Mouse (Mus musculus) gastrocnemius, postnatal 14 days (tissue): ENCODE measurements at regions not wholly inside any gene's neighbourhood (a gene's known extent, or its start where the extent isn't known, plus 50 kb on each side); places are given as distances from the start of the nearest gene placed in this dataset.

Experiments
- DNase-seq: peaks from one replicate; pipeline ENCODE4 v3.0.0; 2021; ENCODE audit warnings: mixed read lengths
- intact Hi-C: fragments of 180-260 bp; cut with DNase I; formaldehyde crosslinking; loops from one replicate; pipeline ENCODE4 v1.15.1; 2025; ENCODE audit warnings: low total_unique reads

DNA sequence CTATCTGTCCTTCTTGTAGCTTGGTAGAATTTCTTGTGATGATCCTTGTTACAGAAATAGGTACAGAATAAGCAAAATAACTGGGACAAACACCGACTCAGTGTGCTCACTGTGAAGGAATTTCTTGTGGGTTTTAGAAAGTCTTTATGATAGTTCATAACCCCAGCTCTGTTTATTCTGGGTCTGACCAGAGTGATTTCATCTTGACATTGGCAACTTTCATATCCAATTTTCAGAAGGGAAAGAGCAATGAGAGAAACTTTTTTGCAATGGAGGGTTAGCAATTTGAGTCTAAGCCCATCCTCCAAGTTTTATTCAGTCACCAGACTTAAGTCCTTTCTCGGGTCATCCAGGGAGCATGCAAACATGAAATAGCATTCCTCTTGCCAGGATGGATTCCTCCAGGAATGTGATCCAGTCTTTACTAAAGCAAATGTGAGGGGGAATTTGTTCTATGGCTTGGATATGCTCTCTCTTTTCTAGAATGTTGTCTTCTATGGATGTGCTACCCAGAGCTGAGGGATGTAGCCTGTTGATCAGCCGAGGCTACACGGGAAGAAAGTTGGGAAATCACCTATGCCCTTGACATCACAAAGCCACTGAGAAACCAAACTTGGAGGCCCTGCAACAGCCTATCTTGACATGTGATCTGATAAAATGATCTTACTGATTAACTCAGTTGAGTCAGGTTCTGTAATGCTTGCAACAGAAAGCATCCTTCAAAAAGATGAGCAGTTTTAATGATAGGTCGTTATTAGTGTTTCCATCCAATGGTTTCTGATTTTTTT is 163.2 kb upstream of the Olig3 start:
- intact Hi-C loops, result no loop called here
- DNase-seq, result no peak

DNA sequence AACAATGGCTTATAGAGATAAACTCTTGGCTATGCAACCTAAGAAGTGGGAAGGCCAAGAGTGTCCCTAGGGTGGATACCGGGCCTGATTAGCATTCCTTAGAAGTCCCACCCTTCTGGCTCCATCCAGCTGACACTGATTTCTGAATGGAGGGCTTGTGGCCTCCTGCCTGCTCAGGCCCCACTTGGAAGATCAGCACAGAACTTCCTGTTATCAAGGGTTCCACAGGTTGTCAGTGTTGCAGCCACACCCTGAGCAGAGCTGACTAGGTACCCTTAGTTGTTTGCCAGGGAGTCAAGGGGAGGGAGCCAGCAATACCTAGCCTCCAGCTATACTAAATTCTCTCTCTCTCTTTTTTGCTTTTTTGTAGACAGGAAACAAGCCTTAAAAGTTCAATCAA is 164.1 kb upstream of the Olig3 start:
- intact Hi-C loops, result no loop called here
- DNase-seq, result no peak

- DNase-seq, result no peak
- intact Hi-C loops, result no loop called here
Observed at GRCm38 (mm10) chr10:19188082-19188742, 168.1 kb upstream of the Olig3 start.

GRCm38 (mm10) chr10:19187716-19188081 is 168.6 kb upstream of the Olig3 start:
- intact Hi-C loops, result no loop called here
- no peak for DNase-seq

- DNase-seq, result no peak
- intact Hi-C loops, result no loop called here
Observed at GRCm38 (mm10) chr10:19187084-19187615, 169.2 kb upstream of the Olig3 start.

DNA sequence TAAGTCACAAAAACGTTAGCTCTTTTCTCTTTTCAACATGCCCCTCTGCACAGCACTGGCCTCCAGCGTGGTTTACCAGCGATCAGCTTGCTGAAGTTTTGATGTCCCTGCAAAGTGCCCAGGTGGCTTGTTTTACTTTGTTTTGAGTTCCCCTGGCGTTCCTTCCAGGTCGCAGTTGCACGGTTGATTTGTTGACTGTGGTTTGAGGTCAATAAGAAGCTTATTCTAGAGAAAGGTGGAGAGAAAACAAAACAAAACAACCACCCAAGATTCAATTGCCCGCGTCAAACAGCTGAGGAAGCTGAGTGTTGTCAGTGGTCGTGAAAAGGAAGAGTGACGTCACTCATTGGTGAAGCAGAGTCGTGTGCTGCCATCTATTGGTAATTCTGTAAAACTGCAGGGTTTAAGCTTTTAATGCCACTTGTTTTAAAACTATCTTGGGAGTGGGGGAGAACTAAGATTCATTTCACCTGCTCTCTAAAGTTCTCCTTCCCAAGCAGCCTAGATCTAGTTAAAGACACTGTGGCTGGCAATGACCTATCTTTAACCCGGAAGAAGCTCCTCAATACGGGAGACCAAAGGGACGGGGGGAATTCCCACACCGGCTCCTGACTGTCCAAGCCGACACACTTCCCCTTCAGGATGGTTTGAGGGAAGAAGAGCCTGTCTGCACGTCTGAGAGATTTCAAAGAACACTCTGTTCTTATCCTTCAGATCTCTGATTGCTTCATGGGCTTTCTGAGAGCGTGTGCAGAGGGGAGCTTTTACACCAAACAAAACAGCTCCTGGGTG is 170.3 kb upstream of the Olig3 start:
- intact Hi-C loops, result loop anchor here (2.0 kb wide), 1 partner anchor 229 kb away; no protein-coding TSS in a partner anchor
- DNase-seq, result no peak

DNA sequence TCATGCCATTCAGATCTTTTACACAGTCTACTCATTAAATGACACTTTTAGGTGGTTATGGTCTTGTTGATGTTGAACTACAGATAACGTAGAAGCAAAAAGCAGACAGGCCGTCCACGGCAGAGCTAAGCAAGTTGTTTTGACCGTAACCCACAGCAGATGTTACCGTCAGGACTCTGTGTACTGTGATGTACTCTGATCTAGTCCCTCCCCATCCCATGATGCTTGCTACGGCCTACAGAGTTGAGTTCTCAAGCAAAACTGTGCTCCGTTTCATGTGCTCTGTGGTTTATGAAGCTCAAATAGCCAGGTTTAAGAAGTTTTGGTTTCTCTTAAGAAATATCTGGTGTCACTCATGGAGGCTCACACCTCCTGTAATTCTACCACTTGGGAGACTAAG is 169.4 kb upstream of the Tnfaip3 start:
- intact Hi-C loops, result loop anchor here (2.0 to 5.0 kb wide), 2 partner anchors 173 to 228 kb away; no protein-coding TSS in a partner anchor
- no peak for DNase-seq

GRCm38 (mm10) chr10:19177895-19178294 is 162.4 kb upstream of the Tnfaip3 start:
- intact Hi-C loops, result no loop called here

DNA sequence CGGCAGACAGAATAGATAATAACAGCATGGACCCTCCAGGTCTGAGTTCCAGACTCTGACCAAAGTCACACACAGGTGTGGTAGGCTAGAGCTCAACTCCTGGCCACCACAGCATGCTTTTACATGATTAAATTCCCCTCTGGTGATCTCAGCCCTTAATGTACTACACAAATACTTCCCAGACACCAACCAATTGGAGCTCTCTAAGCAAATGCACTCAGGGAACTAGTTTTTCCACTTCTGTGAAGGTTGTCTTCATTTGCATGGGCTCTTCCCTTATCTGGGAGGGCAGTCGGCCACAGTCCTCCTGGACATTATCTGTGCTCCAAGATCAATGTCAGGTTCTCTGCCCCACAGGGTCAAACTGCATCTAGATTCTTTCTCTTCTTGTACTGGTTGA is 162.0 kb upstream of the Tnfaip3 start:
- intact Hi-C loops, result no loop called here
- no peak for DNase-seq

More at GRCm38 (mm10) chr10:19177895-19178294, 162.4 kb upstream of the Tnfaip3 start:
- DNase-seq, result no peak

DNA sequence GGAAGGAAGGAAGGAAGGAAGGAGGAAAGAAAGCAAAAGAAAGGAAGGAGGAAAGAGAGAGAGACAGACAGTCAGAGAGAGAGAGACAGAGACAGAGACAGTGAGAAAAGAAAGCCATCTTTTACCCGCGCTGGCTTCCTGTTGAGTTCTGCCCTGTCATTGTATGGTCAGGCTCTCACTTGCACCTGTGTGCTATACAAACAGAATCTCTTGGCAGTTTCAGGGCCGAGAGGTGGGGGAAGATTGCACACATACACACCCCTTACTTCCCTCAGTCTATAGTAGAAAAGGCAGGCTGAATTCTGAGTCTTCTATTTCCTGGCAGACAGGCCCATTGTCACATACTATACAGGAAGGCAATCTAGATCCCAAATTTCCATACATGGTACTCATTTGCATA is 160.8 kb upstream of the Tnfaip3 start:
- intact Hi-C loops, result no loop called here
- DNase-seq, result no peak

DNA sequence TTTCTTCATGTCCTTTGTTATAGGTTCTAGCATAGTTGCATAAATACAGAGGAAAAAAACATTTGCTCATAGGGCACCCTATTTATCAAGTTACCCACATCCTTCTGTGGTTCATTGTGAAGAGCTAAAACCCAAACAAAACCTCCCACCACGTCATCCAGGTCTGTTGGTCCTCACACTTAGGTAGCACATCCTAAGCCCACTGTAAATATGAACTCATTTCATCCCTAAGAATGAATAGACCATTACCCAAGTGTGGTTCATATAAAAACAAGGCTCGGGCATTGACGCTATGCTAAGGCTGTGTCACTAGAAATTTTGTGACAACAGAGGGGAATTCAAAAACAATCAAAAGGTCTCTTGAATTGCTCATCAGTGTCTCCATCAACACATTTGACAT is 156.4 kb upstream of the Tnfaip3 start:
- intact Hi-C loops, result no loop called here
- DNase-seq, result no peak

- intact Hi-C loops, result no loop called here
- DNase-seq, result no peak
Observed at GRCm38 (mm10) chr10:19170596-19170995, 155.1 kb upstream of the Tnfaip3 start.

- no peak for DNase-seq
- intact Hi-C loops, result no loop called here
Observed at GRCm38 (mm10) chr10:19169272-19169671, 153.8 kb upstream of the Tnfaip3 start.

- intact Hi-C loops, result no loop called here
- DNase-seq, result no peak
Observed at GRCm38 (mm10) chr10:19168362-19168761, 152.9 kb upstream of the Tnfaip3 start.

GRCm38 (mm10) chr10:19167641-19168271 is 152.3 kb upstream of the Tnfaip3 start:
- no peak for DNase-seq
- intact Hi-C loops, result no loop called here

DNA sequence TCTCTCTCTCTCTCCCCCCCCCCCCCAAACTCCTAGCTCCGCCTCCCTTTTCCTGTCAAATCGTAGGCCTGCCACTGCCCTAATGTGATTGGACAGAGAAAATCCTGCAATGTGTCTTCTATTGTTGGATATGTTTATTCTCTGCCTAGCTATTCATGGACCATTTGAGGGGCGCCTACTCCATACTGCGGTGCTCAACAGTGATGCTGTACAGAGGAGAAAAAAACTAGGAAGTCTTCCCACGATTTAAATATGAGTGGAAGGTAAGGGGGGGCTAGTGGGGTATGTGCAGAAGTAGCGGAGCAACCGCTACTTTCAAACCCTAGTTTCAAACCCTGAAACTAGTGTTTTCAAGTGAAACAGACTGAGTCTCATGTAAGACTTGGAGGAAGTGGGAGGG is 151.6 kb upstream of the Tnfaip3 start:
- intact Hi-C loops, result no loop called here

GRCm38 (mm10) chr10:19162104-19162503 is 146.6 kb upstream of the Tnfaip3 start:
- intact Hi-C loops, result no loop called here
- no peak for DNase-seq

More for the DNA sequence above, 151.6 kb upstream of the Tnfaip3 start:
- DNase-seq, result no peak

GRCm38 (mm10) chr10:19161149-19161548 is 145.7 kb upstream of the Tnfaip3 start:
- intact Hi-C loops, result no loop called here
- DNase-seq, result no peak

- DNase-seq, result no peak
- intact Hi-C loops, result no loop called here
Observed at GRCm38 (mm10) chr10:19154041-19154440, 138.6 kb upstream of the Tnfaip3 start.

GRCm38 (mm10) chr10:19152773-19153172 is 137.3 kb upstream of the Tnfaip3 start:
- DNase-seq, result no peak
- intact Hi-C loops, result no loop called here
